Mouse (Mus musculus): ENCODE measurements around the gene Rnf135. TPM values are rescaled to one million over a fixed set of nuclear protein-coding genes. Genes with fewer than 3 reads are reported as not detected.
"Not testable (repeated sequence)": the region's sequence is repeated elsewhere in the genome, so short reads cannot be mapped to it uniquely, and the experiment has no call there.

Gene Rnf135
- polyA plus RNA-seq, 1 experiment from 2014 or later: 7.5 TPM

- H3K36me3 ChIP-seq; H3K4me1 ChIP-seq; H3K27ac ChIP-seq; H3K27me3 ChIP-seq; ATAC-seq (ENCODE audit: insufficient number of reproducible peaks, insufficient read depth, low FRiP score, low TSS enrichment); H3K9me3 ChIP-seq: not testable (repeated sequence)
- H3K4me2 ChIP-seq (replicated peaks): peak overlapping the region; percentile 67
- H3K4me3 ChIP-seq: peak overlapping the region; percentile 66
- 44% methylated on average over 12 of the region's 12 CpGs for WGBS
- H3K9ac ChIP-seq: peak overlapping the region; percentile 69
Observed at GRCm38 (mm10) chr11:80183054-80183704, 472 bp upstream of the Rnf135 start.

- no peak overlapping the region for H3K27ac ChIP-seq
- H3K4me2 ChIP-seq (replicated peaks): peak overlapping the region; percentile 67
- 85% methylated on average over 6 of the region's 6 CpGs for WGBS
- no peak for ATAC-seq (ENCODE audit: insufficient number of reproducible peaks, insufficient read depth, low FRiP score, low TSS enrichment)
- no peaks in the 10 kb centered on the region for H3K36me3 ChIP-seq
- 0 out of 2 replicates have a peak overlapping the region, but pooled peaks have one; percentile 69 for H3K9ac ChIP-seq
- peak overlapping the region; percentile 66 for H3K4me3 ChIP-seq
- no peaks in the 10 kb centered on the region for H3K9me3 ChIP-seq
- no peaks in the 10 kb centered on the region for H3K27me3 ChIP-seq
- no peaks in the 10 kb centered on the region; the same call in 1 of the 2 replicates for H3K4me1 ChIP-seq
Observed at GRCm38 (mm10) chr11:80184531-80185071, 950 bp downstream of the Rnf135 start.

- H3K4me1 ChIP-seq; H3K9ac ChIP-seq; H3K4me2 ChIP-seq (replicated peaks); H3K9me3 ChIP-seq; ATAC-seq (ENCODE audit: insufficient number of reproducible peaks, insufficient read depth, low FRiP score, low TSS enrichment); H3K4me3 ChIP-seq; H3K36me3 ChIP-seq; H3K27ac ChIP-seq; H3K27me3 ChIP-seq: not testable (repeated sequence)
- 61% methylated on average over 5 of the region's 5 CpGs for WGBS
Observed at GRCm38 (mm10) chr11:80185441-80185976, 1.9 kb downstream of the Rnf135 start.

- H3K4me2 ChIP-seq (replicated peaks): no peak overlapping the region
- H3K9ac ChIP-seq: no peak overlapping the region
Observed at GRCm38 (mm10) chr11:80190280-80190679, 6.6 kb downstream of the Rnf135 start.

GRCm38 (mm10) chr11:80193827-80194226, 10.2 kb downstream of the Rnf135 start:
- peaks cover 9% of the 10 kb centered on the region for H3K36me3 ChIP-seq
- H3K9ac ChIP-seq: no peak overlapping the region
- no peak overlapping the region for H3K27ac ChIP-seq
- 65% methylated on average over 4 of the region's 4 CpGs for WGBS
- ATAC-seq (ENCODE audit: insufficient number of reproducible peaks, insufficient read depth, low FRiP score, low TSS enrichment): no peak
- H3K4me3 ChIP-seq: no peak overlapping the region
- no peaks in the 10 kb centered on the region for H3K4me1 ChIP-seq
- H3K4me2 ChIP-seq (replicated peaks): no peak overlapping the region
- no peaks in the 10 kb centered on the region for H3K9me3 ChIP-seq
- H3K27me3 ChIP-seq: no peaks in the 10 kb centered on the region

More at GRCm38 (mm10) chr11:80190280-80190679, 6.6 kb downstream of the Rnf135 start:
- Histone ChIP-seq H3K27me3 (no peaks in the 10 kb centered on the region), H3K4me1 (no peaks in the 10 kb centered on the region), H3K27ac (no peak overlapping the region), H3K4me3 (no peak overlapping the region), H3K36me3 (peaks cover 9% of the 10 kb centered on the region), H3K9me3 (no peaks in the 10 kb centered on the region)
- no peak for ATAC-seq (ENCODE audit: insufficient number of reproducible peaks, insufficient read depth, low FRiP score, low TSS enrichment)
- WGBS: 56% methylated on average over 4 of the region's 4 CpGs

GRCm38 (mm10) chr11:80196351-80196750, 12.7 kb downstream of the Rnf135 start:
- 86% methylated on average over 7 of the region's 7 CpGs for WGBS
- H3K9me3 ChIP-seq: no peaks in the 10 kb centered on the region
- H3K27ac ChIP-seq: no peak overlapping the region

GRCm38 (mm10) chr11:80199316-80199715, 15.7 kb downstream of the Rnf135 start:
- H3K4me3 ChIP-seq: no peak overlapping the region
- H3K27ac ChIP-seq: no peak overlapping the region
- 91% methylated on average over 3 of the region's 3 CpGs for WGBS
- H3K9ac ChIP-seq: no peak overlapping the region
- peaks cover 3% of the 10 kb centered on the region; the same call in 1 of the 2 replicates for H3K36me3 ChIP-seq
- H3K9me3 ChIP-seq: no peaks in the 10 kb centered on the region
- no peak for ATAC-seq (ENCODE audit: insufficient number of reproducible peaks, insufficient read depth, low FRiP score, low TSS enrichment)
- H3K27me3 ChIP-seq: no peaks in the 10 kb centered on the region
- H3K4me2 ChIP-seq (replicated peaks): no peak overlapping the region
- H3K4me1 ChIP-seq: no peaks in the 10 kb centered on the region

More at GRCm38 (mm10) chr11:80196351-80196750, 12.7 kb downstream of the Rnf135 start:
- H3K4me2 ChIP-seq (replicated peaks): no peak overlapping the region
- no peaks in the 10 kb centered on the region for H3K27me3 ChIP-seq
- H3K4me3 ChIP-seq: no peak overlapping the region
- no peak for ATAC-seq (ENCODE audit: insufficient number of reproducible peaks, insufficient read depth, low FRiP score, low TSS enrichment)
- H3K9ac ChIP-seq: no peak overlapping the region
- H3K4me1 ChIP-seq: no peaks in the 10 kb centered on the region
- H3K36me3 ChIP-seq: peaks cover 9% of the 10 kb centered on the region

GRCm38 (mm10) chr11:80199773-80200172, 16.1 kb downstream of the Rnf135 start:
- Histone ChIP-seq H3K27me3 (no peaks in the 10 kb centered on the region), H3K9ac (no peak overlapping the region)
- 97% methylated on average over 2 of the region's 2 CpGs for WGBS

GRCm38 (mm10) chr11:80200326-80200725, 16.7 kb downstream of the Rnf135 start:
- no peaks in the 10 kb centered on the region for H3K4me1 ChIP-seq
- H3K9me3 ChIP-seq: no peaks in the 10 kb centered on the region
- no peak overlapping the region for H3K27ac ChIP-seq
- no peak overlapping the region for H3K4me2 ChIP-seq (replicated peaks)
- H3K36me3 ChIP-seq: no peaks in the 10 kb centered on the region
- no peaks in the 10 kb centered on the region for H3K27me3 ChIP-seq
- no peak overlapping the region for H3K4me3 ChIP-seq
- no peak for ATAC-seq (ENCODE audit: insufficient number of reproducible peaks, insufficient read depth, low FRiP score, low TSS enrichment)
- 83% methylated on average over 1 of the region's 1 CpGs for WGBS
- no peak overlapping the region for H3K9ac ChIP-seq

More at GRCm38 (mm10) chr11:80199773-80200172, 16.1 kb downstream of the Rnf135 start:
- Histone ChIP-seq H3K4me3 (no peak overlapping the region), H3K4me1 (no peaks in the 10 kb centered on the region), H3K9me3 (no peaks in the 10 kb centered on the region), H3K36me3 (no peaks in the 10 kb centered on the region), H3K4me2 (replicated peaks) (no peak overlapping the region), H3K27ac (no peak overlapping the region)
- ATAC-seq (ENCODE audit: insufficient number of reproducible peaks, insufficient read depth, low FRiP score, low TSS enrichment): no peak

GRCm38 (mm10) chr11:80202296-80202695, 18.6 kb downstream of the Rnf135 start:
- no peak overlapping the region for H3K4me3 ChIP-seq
- H3K9me3 ChIP-seq: no peaks in the 10 kb centered on the region
- no peak overlapping the region for H3K27ac ChIP-seq
- WGBS: 71% methylated on average over 6 of the region's 6 CpGs
- no peaks in the 10 kb centered on the region for H3K36me3 ChIP-seq
- ATAC-seq (ENCODE audit: insufficient number of reproducible peaks, insufficient read depth, low FRiP score, low TSS enrichment): no peak
- H3K4me1 ChIP-seq: no peaks in the 10 kb centered on the region
- no peaks in the 10 kb centered on the region for H3K27me3 ChIP-seq
- H3K4me2 ChIP-seq (replicated peaks): no peak overlapping the region
- no peak overlapping the region for H3K9ac ChIP-seq

- Histone ChIP-seq H3K4me1 (no peaks in the 10 kb centered on the region), H3K27me3 (no peaks in the 10 kb centered on the region), H3K4me3 (no peak overlapping the region), H3K9me3 (no peaks in the 10 kb centered on the region), H3K27ac (no peak overlapping the region), H3K9ac (no peak overlapping the region), H3K36me3 (no peaks in the 10 kb centered on the region), H3K4me2 (replicated peaks) (no peak overlapping the region)
- ATAC-seq (ENCODE audit: insufficient number of reproducible peaks, insufficient read depth, low FRiP score, low TSS enrichment): no peak
- 69% methylated on average over 3 of the region's 3 CpGs for WGBS
Observed at GRCm38 (mm10) chr11:80204037-80204436, 20.4 kb downstream of the Rnf135 start.

GRCm38 (mm10) chr11:80204941-80205340, 21.3 kb downstream of the Rnf135 start:
- no peak overlapping the region for H3K27ac ChIP-seq
- no peak for ATAC-seq (ENCODE audit: insufficient number of reproducible peaks, insufficient read depth, low FRiP score, low TSS enrichment)
- H3K4me2 ChIP-seq (replicated peaks): no peak overlapping the region
- no peak overlapping the region for H3K9ac ChIP-seq
- H3K9me3 ChIP-seq: no peaks in the 10 kb centered on the region
- no peaks in the 10 kb centered on the region for H3K27me3 ChIP-seq
- H3K4me3 ChIP-seq: no peak overlapping the region
- 61% methylated on average over 5 of the region's 5 CpGs for WGBS
- H3K4me1 ChIP-seq: peaks cover 1% of the 10 kb centered on the region
- no peaks in the 10 kb centered on the region for H3K36me3 ChIP-seq
